Mouse (Mus musculus) cortical plate, adult 2 months (tissue): ENCODE measurements around the gene Syncrip.

Source experiments
- CTCF ChIP-seq: fragments of 200-500 bp; IDR thresholded peaks from 2 replicates; pipeline ENCODE4 v1.5.1; 2011; ENCODE audit warnings: mild to moderate bottlenecking, control low read depth, low read length; ENCODE audit not compliant: insufficient read depth; ENCODE audit errors: extremely low read depth
- POLR2A ChIP-seq: fragments of 200-500 bp; IDR thresholded peaks from 2 replicates; pipeline ENCODE4 v1.6.1; 2011; ENCODE audit warnings: mild to moderate bottlenecking, low read length, control low read depth; ENCODE audit not compliant: insufficient read depth; ENCODE audit errors: extremely low read depth

- TF ChIP-seq CTCF (no peak), POLR2A (no peak)
Measured at GRCm38 (mm10) chr9:88515546-88515945, 33.2 kb upstream of the Syncrip start.
